Mouse (Mus musculus): Measurements from ENCODE around the gene Entpd4b. TPM values are rescaled to one million over a fixed set of nuclear protein-coding genes. Genes with fewer than 3 reads are reported as not detected.

Gene Entpd4b
- 10 to 100 TPM; 14.2 to 28.6 TPM for polyA plus RNA-seq (2017; shearing (Covaris generic))

DNA sequence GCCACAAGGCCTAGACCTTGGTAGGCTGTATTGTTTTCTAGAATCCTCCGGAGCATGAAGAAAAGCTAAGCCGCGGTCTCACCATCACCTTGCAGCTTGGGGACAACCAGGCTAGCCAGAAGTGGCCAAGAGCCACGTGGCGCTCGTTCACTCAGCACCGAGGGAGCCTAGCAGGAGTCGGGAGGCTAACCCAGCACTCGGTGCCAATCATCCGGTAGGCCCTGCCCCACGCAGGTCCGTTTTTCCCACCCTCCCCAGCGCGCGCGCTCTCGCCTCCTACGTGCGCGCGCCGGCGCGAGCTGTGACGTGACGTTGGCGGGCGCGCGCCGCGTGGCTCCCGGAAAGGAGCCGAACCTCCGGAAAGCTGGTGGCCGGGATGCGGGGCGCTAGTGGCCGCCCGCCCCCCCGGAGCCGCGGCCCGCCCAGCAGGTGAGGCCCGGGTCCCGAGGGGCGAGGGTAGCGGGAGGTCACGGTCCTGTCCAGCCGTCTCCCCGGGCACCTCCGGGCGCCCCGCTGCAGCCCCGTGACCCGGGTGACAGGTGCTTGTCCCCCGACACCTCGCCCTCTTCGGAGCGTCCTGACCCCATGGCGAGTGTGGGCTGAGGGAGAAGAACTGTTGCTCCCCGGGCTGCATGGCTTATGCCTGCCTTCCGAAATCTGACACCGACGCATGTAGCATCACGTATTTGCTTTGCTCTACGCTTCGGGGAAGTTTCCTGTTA lies at the start of gene Entpd4b:
Entpd4b (plus strand) TSS at position 315 of the 722 bp plus-strand sequence.

DNA sequence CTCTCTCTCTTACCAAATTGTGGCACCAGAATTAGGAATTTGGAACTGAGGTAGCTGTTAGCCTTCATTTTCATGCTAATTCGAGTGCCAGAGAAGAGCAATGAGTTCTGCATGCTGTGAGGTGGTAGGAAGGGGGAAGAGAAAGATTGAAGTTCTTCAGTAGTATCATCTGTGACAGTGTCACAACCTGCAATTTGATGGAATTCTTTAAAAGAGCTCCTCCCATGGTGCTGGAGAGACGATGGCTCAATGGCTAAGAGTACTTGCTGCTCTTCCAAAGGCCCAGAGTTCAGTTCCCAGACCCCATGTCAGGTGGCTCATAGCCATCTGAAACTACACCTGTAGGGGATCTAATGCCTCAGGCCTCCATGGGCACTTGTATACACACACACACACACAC lies 42.8 kb upstream of the Entpd4b start, which contains the start of gene Gm27179:
Gm27179 (minus strand) TSS at position 101 of the 400 bp plus-strand sequence.

Other genes with a start within 250 kb of the Entpd4b start
- 1 to 10 TPM in 1 of 2 experiments, not detected in 1; 7.2 TPM for gene Gm16867, start 52.1 kb upstream of the Entpd4b start, polyA plus RNA-seq (2017; shearing (Covaris generic))
- under 1 TPM in 1 of 2 experiments, not detected in 1; 0.05 TPM for gene Gm27179, start 42.9 kb upstream of the Entpd4b start, polyA plus RNA-seq (2017; shearing (Covaris generic))

Measured in inflammation-experienced regulatory T-cells (primary cell).